Mouse (Mus musculus): ENCODE measurements around the gene Colq. TPM values are rescaled to one million over a fixed set of nuclear protein-coding genes. Genes with fewer than 3 reads are reported as not detected.

Gene Colq
- polyA plus RNA-seq, 1 experiment = 3.0 TPM

DNA sequence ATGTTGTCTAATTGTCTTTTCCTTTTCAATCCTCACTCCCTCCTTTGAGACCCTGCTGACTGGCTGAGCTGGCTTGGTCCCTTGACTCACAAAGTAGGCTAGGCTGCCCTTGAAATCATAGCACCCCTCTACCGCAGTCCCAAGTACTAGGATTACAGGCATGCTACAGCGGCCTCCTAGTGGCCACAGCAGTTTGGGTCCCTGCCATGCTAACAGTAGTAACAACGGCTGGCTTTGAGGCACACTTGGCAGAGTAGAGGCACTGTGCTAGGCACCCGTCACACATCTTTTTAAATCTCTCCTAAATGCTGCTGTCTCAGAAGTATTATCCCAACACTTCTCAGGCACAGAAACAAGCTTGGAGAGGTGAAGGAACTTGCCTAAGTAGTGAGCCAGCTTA is 104.7 kb downstream of the Colq start:
- no peak for TF ChIP-seq POLR2AphosphoS2 (IDR thresholded peaks at IDR 0.05; ENCODE audit: insufficient read length, low read depth)
- TF ChIP-seq POLR2A (IDR thresholded peaks at IDR 0.05; ENCODE audit: insufficient read length, low read depth) = no peak
- TF ChIP-seq E2F4 (IDR thresholded peaks at IDR 0.05; ENCODE audit: insufficient read depth) = no peak
- no peak for TF ChIP-seq SRF (IDR thresholded peaks at IDR 0.05; ENCODE audit: control insufficient read depth, insufficient read length, low read depth)
- TF ChIP-seq USF1 (IDR thresholded peaks at IDR 0.05; ENCODE audit: low read depth) = no peak
- no peak for TF ChIP-seq MYOD1 (IDR thresholded peaks at IDR 0.05; ENCODE audit: control insufficient read depth in 1 of 3, insufficient read length in 2 of 3, low read depth in 2 of 3)
- no peak for TF ChIP-seq CEBPB (IDR thresholded peaks at IDR 0.05; ENCODE audit: insufficient read depth, poor library complexity, severe bottlenecking)
- no peak for TF ChIP-seq REST (IDR thresholded peaks at IDR 0.05; ENCODE audit: insufficient read depth, insufficient read length)
- TF ChIP-seq TCF12 (IDR thresholded peaks at IDR 0.05; ENCODE audit: insufficient read depth, poor library complexity, severe bottlenecking) = no peak
- no peak for TF ChIP-seq MAX (IDR thresholded peaks at IDR 0.05; ENCODE audit: low read depth)
- no peak for TF ChIP-seq TCF3 (IDR thresholded peaks at IDR 0.05; ENCODE audit: insufficient read length, low read depth)
- no peak for TF ChIP-seq MYOG (IDR thresholded peaks at IDR 0.05; ENCODE audit: control insufficient read depth in 1 of 3, insufficient read depth in 1 of 3, insufficient read length in 2 of 3, low read depth in 2 of 3)
- Histone ChIP-seq H3K4me2 (ENCODE audit: low read depth) (no peak overlapping the region), H3K27me3 (ENCODE audit: control insufficient read depth, insufficient read depth, insufficient read length) (no peaks in the 10 kb centered on the region), H3ac (ENCODE audit: control insufficient read depth, insufficient read length) (no peak overlapping the region), H3K4me3 (no peak overlapping the region), H3K79me2 (ENCODE audit: control insufficient read depth, insufficient read depth) (peaks cover 8% of the 10 kb centered on the region), H3K36me3 (ENCODE audit: control insufficient read depth, insufficient read depth) (peaks cover 63% of the 10 kb centered on the region)

- no peaks in the 10 kb centered on the region for H3K27me3 ChIP-seq (ENCODE audit: control insufficient read depth, insufficient read depth, insufficient read length)
- no peak overlapping the region for H3ac ChIP-seq (ENCODE audit: control insufficient read depth, insufficient read length)
- no peaks in the 10 kb centered on the region for H3K79me2 ChIP-seq (ENCODE audit: control insufficient read depth, insufficient read depth)
- H3K36me3 ChIP-seq (ENCODE audit: control insufficient read depth, insufficient read depth) = peaks cover 66% of the 10 kb centered on the region
- no peak overlapping the region for H3K4me3 ChIP-seq
- TF ChIP-seq TCF12 (IDR thresholded peaks at IDR 0.05; ENCODE audit: insufficient read depth, poor library complexity, severe bottlenecking) (no peak), SRF (IDR thresholded peaks at IDR 0.05; ENCODE audit: control insufficient read depth, insufficient read length, low read depth) (no peak), POLR2A (IDR thresholded peaks at IDR 0.05; ENCODE audit: insufficient read length, low read depth) (no peak), REST (IDR thresholded peaks at IDR 0.05; ENCODE audit: insufficient read depth, insufficient read length) (no peak), MYOG (IDR thresholded peaks at IDR 0.05; ENCODE audit: control insufficient read depth in 1 of 3, insufficient read depth in 1 of 3, insufficient read length in 2 of 3, low read depth in 2 of 3) (no peak), MYOD1 (IDR thresholded peaks at IDR 0.05; ENCODE audit: control insufficient read depth in 1 of 3, insufficient read length in 2 of 3, low read depth in 2 of 3) (no peak), MAX (IDR thresholded peaks at IDR 0.05; ENCODE audit: low read depth) (no peak), E2F4 (IDR thresholded peaks at IDR 0.05; ENCODE audit: insufficient read depth) (no peak), POLR2AphosphoS2 (IDR thresholded peaks at IDR 0.05; ENCODE audit: insufficient read length, low read depth) (no peak), TCF3 (IDR thresholded peaks at IDR 0.05; ENCODE audit: insufficient read length, low read depth) (no peak), USF1 (IDR thresholded peaks at IDR 0.05; ENCODE audit: low read depth) (no peak), CEBPB (IDR thresholded peaks at IDR 0.05; ENCODE audit: insufficient read depth, poor library complexity, severe bottlenecking) (no peak)
- H3K4me2 ChIP-seq (ENCODE audit: low read depth) = no peak overlapping the region
Observed at GRCm38 (mm10) chr14:31482417-31482816, 108.7 kb downstream of the Colq start.

DNA sequence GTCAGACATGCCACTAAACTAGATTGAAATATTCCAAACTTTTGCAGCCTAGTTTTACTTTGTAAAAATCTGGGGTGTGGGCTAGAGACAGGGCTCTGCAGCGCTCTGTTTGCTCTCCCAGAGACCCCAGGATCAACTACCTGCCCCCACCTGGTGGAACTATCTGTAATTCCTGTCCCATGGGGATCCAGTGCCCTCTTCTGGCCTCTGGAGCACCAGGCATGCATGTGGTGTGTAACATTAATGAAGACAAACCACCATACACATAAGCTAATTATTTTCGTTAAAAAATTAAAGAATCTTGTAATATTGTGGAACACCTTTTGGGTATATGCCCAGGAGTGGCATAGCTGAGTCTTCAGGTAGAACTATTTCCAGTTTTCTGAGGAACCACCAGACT is 117.8 kb downstream of the Colq start:
- H3K36me3 ChIP-seq (ENCODE audit: control insufficient read depth, insufficient read depth) = no peaks in the 10 kb centered on the region
- no peak overlapping the region for H3ac ChIP-seq (ENCODE audit: control insufficient read depth, insufficient read length)
- no peak overlapping the region for H3K4me2 ChIP-seq (ENCODE audit: low read depth)
- no peaks in the 10 kb centered on the region for H3K79me2 ChIP-seq (ENCODE audit: control insufficient read depth, insufficient read depth)
- TF ChIP-seq POLR2AphosphoS2 (IDR thresholded peaks at IDR 0.05; ENCODE audit: insufficient read length, low read depth) (no peak), SRF (IDR thresholded peaks at IDR 0.05; ENCODE audit: control insufficient read depth, insufficient read length, low read depth) (no peak), TCF12 (IDR thresholded peaks at IDR 0.05; ENCODE audit: insufficient read depth, poor library complexity, severe bottlenecking) (no peak), MYOD1 (IDR thresholded peaks at IDR 0.05; ENCODE audit: control insufficient read depth in 1 of 3, insufficient read length in 2 of 3, low read depth in 2 of 3) (no peak), E2F4 (IDR thresholded peaks at IDR 0.05; ENCODE audit: insufficient read depth) (no peak), USF1 (IDR thresholded peaks at IDR 0.05; ENCODE audit: low read depth) (no peak), REST (IDR thresholded peaks at IDR 0.05; ENCODE audit: insufficient read depth, insufficient read length) (no peak), MYOG (IDR thresholded peaks at IDR 0.05; ENCODE audit: control insufficient read depth in 1 of 3, insufficient read depth in 1 of 3, insufficient read length in 2 of 3, low read depth in 2 of 3) (no peak), TCF3 (IDR thresholded peaks at IDR 0.05; ENCODE audit: insufficient read length, low read depth) (no peak), POLR2A (IDR thresholded peaks at IDR 0.05; ENCODE audit: insufficient read length, low read depth) (no peak), CEBPB (IDR thresholded peaks at IDR 0.05; ENCODE audit: insufficient read depth, poor library complexity, severe bottlenecking) (no peak)
- H3K4me3 ChIP-seq = no peak overlapping the region
- H3K27me3 ChIP-seq (ENCODE audit: control insufficient read depth, insufficient read depth, insufficient read length) = no peaks in the 10 kb centered on the region

Other genes with a start within 250 kb of the Colq start
- 29.5 TPM for gene Sh3bp5, start 155.3 kb downstream of the Colq start, polyA plus RNA-seq (2012; fragmentation: generic; extraction: Trizol)
- 18.4 TPM for gene Eaf1, start 96.9 kb downstream of the Colq start, polyA plus RNA-seq (2012; fragmentation: generic; extraction: Trizol)
- gene Mettl6, start 96.3 kb downstream of the Colq start, polyA plus RNA-seq (2012; fragmentation: generic; extraction: Trizol) = 15.1 TPM
- gene Gm49387, start 49.5 kb upstream of the Colq start, polyA plus RNA-seq (2012; fragmentation: generic; extraction: Trizol) = not detected
- 14.7 TPM for gene Btd, start 49.7 kb upstream of the Colq start, polyA plus RNA-seq (2012; fragmentation: generic; extraction: Trizol)
- gene Hacl1, start 49.9 kb upstream of the Colq start, polyA plus RNA-seq (2012; fragmentation: generic; extraction: Trizol) = 6.0 TPM
- gene Ankrd28, start 239.3 kb upstream of the Colq start, polyA plus RNA-seq (2012; fragmentation: generic; extraction: Trizol) = 6.5 TPM

Data from myocyte (in vitro differentiated cells).